Mouse (Mus musculus) forebrain, embryonic 12.5 days (tissue): ENCODE measurements around the gene Naaa. TPM values are rescaled to one million over a fixed set of nuclear protein-coding genes. Genes with fewer than 3 reads are reported as not detected.

Experiments used
- ATAC-seq: fragments of 200-750 bp; cut with Nextera tagmentation; 2 replicates; pipeline ENCODE4 v1.8.0; 2017; ENCODE audit warnings: moderate TSS enrichment; ENCODE audit not compliant: low FRiP score
- H3K27ac ChIP-seq: fragments of 300-500 bp; sonication (generic); 2 replicates; pipeline ENCODE4 v1.5.1; 2016; ENCODE audit warnings: mild to moderate bottlenecking
- H3K27me3 ChIP-seq: fragments of 300-500 bp; sonication (generic); 2 replicates; pipeline ENCODE4 v1.6.1; 2016; ENCODE audit warnings: mild to moderate bottlenecking
- H3K36me3 ChIP-seq: fragments of 300-500 bp; sonication (generic); replicated peaks from 2 replicates; pipeline ENCODE4 v1.6.1; 2016; ENCODE audit warnings: mild to moderate bottlenecking
- H3K4me1 ChIP-seq: fragments of 300-500 bp; sonication (generic); 2 replicates; pipeline ENCODE4 v1.6.1; 2016
- H3K4me2 ChIP-seq: fragments of 300-500 bp; sonication (generic); 2 replicates; pipeline ENCODE4 v1.6.1; 2016; ENCODE audit warnings: mild to moderate bottlenecking, moderate library complexity
- H3K4me3 ChIP-seq: fragments of 300-500 bp; sonication (generic); replicated peaks from 2 replicates; pipeline ENCODE4 v1.5.1; 2016; ENCODE audit warnings: mild to moderate bottlenecking
- H3K9ac ChIP-seq: fragments of 300-500 bp; sonication (generic); 2 replicates; pipeline ENCODE4 v1.6.1; 2016; ENCODE audit warnings: mild to moderate bottlenecking
- H3K9me3 ChIP-seq: fragments of 300-500 bp; sonication (generic); 2 replicates; pipeline ENCODE4 v1.6.1; 2016
- WGBS: fragments of 180-500 bp; shearing (Covaris S2); methylation state at CpG from one replicate; pipeline ENCODE4 v1.1.7; 2016; 5-methylcytosine and 5-hydroxymethylcytosine counted together
- polyA plus RNA-seq: library from polyadenylated mRNA; unstranded; fragments of >200 nt; fragmentation: Nextera tagmentation; extraction: Ambion mirVana; gene quantifications from 2 replicates; pipeline ENCODE4 v1.2.1, GENCODE M21; 2016

Naaa gene
- polyA plus RNA-seq, 1 experiment from 2014 or later, result 4.1 TPM

GRCm38 (mm10) chr5:92228776-92229175 is 49.2 kb downstream of the Naaa start:
- Histone ChIP-seq H3K9ac (no peak overlapping the region), H3K4me1 (no peaks in the 10 kb centered on the region), H3K36me3 (no peaks in the 10 kb centered on the region), H3K27me3 (no peaks in the 10 kb centered on the region), H3K4me2 (no peak overlapping the region), H3K27ac (no peak overlapping the region), H3K9me3 (no peaks in the 10 kb centered on the region), H3K4me3 (no peak overlapping the region)
- ATAC-seq, result no peak
- 22% methylated on average over 10 of the region's 10 CpGs for WGBS

- H3K4me2 ChIP-seq, result no peak overlapping the region
- H3K27ac ChIP-seq, result no peak overlapping the region
- no peaks in the 10 kb centered on the region for H3K9me3 ChIP-seq
- 92% methylated on average over 7 of the region's 7 CpGs for WGBS
- H3K9ac ChIP-seq, result no peak overlapping the region
- no peaks in the 10 kb centered on the region for H3K36me3 ChIP-seq
- no peak overlapping the region for H3K4me3 ChIP-seq
- no peaks in the 10 kb centered on the region for H3K27me3 ChIP-seq
- no peak for ATAC-seq
- H3K4me1 ChIP-seq, result no peaks in the 10 kb centered on the region
Measured at GRCm38 (mm10) chr5:92227782-92228181, 50.2 kb downstream of the Naaa start.

DNA sequence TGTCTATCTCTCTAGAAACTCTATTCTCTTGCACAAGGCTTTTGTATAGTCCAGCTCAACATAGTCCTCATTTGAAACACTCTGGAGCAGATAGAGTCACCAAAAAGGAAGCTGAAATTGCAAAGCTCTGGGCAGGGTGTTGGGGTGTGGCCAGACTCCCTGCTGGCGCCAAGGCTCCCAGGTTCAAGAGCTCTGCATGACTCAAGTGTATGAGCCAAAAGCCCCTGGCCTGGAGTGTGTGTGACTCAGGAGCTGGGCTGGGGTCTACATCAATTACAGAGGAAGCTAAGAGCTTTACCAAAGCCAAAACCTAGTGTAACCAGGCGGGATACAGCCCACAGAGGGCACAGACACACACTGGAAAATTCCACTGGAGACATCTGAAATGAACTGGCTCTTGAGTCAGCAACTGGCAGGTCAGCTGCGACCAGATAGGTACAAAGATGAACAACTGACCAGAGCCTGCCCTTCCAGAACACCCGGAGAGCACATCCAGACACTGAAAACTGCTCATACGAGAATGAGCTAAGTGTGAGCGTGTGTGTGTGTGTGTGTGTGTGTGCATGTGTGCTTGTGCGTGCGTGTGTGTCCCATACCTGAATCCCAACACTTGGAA is 57.6 kb downstream of the Naaa start:
- Histone ChIP-seq H3K9ac (no peak overlapping the region), H3K4me1 (peaks cover 12% of the 10 kb centered on the region), H3K36me3 (no peaks in the 10 kb centered on the region), H3K4me3 (no peak overlapping the region), H3K27me3 (no peaks in the 10 kb centered on the region), H3K27ac (no peak overlapping the region), H3K9me3 (no peaks in the 10 kb centered on the region), H3K4me2 (no peak overlapping the region)
- 90% methylated on average over 8 of the region's 8 CpGs for WGBS
- ATAC-seq, result no peak

- no peak overlapping the region for H3K4me3 ChIP-seq
- no peak overlapping the region for H3K9ac ChIP-seq
- no peaks in the 10 kb centered on the region for H3K27me3 ChIP-seq
- no peak overlapping the region for H3K4me2 ChIP-seq
- H3K36me3 ChIP-seq, result no peaks in the 10 kb centered on the region
- 65% methylated on average over 6 of the region's 6 CpGs for WGBS
- H3K4me1 ChIP-seq, result peaks cover 12% of the 10 kb centered on the region
- no peaks in the 10 kb centered on the region for H3K9me3 ChIP-seq
- ATAC-seq, result 0 out of 2 replicates have a peak, but pooled peaks have one; percentile 17
- no peak overlapping the region for H3K27ac ChIP-seq
Measured at GRCm38 (mm10) chr5:92219826-92220225, 58.1 kb downstream of the Naaa start.

DNA sequence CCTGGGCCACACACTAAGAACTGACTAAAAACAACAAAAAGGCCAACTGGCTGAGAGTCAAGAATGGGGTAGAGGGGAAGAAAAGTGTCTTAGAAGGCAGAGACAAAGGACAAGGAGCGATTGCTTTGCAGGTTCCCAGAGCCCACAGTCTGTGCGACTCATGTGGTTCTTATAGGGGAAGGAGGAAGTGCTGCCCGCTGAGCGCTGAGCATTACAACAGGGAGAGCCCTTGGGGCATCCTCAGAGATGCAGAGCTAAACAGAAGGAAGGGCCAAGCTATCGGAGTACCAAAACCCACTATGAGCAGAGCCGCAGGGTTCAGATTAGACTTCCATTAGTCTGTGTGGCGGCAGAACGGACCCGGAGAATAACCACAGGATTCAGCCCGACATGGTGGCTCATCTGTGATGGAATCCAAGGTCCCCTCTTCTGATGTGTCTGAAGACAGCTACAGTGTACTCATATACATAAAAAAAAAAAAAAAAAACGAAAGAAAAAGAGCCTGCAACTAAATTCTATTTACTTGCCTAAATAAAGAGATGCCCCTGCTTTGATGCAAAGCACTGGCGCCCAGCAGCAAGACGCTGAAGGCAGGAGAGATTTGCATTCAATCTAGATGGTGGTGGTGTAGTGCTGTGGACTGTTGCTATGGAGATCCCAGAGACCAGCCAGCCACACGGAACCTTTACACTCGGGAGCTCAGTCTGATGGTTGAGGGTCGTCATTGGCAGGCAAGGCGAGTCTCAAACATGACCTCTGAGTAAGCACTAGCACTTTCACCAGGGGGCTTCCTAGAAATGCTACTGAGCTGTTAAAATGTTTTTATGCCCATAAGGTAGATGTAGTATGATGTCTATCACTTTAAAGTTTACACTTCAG is 58.8 kb downstream of the Naaa start:
- H3K36me3 ChIP-seq, result no peaks in the 10 kb centered on the region
- H3K4me1 ChIP-seq, result peaks cover 12% of the 10 kb centered on the region
- ATAC-seq, result peak; percentile 67; the same call in 1 of the 2 replicates
- peak overlapping the region; percentile 37; the same call in 1 of the 2 replicates for H3K27ac ChIP-seq
- no peaks in the 10 kb centered on the region for H3K9me3 ChIP-seq
- H3K4me3 ChIP-seq, result no peak overlapping the region
- H3K27me3 ChIP-seq, result no peaks in the 10 kb centered on the region
- 40% methylated on average over 17 of the region's 17 CpGs for WGBS
- H3K4me2 ChIP-seq, result 0 out of 2 replicates have a peak overlapping the region, but pooled peaks have one; percentile 13
- no peak overlapping the region for H3K9ac ChIP-seq

DNA sequence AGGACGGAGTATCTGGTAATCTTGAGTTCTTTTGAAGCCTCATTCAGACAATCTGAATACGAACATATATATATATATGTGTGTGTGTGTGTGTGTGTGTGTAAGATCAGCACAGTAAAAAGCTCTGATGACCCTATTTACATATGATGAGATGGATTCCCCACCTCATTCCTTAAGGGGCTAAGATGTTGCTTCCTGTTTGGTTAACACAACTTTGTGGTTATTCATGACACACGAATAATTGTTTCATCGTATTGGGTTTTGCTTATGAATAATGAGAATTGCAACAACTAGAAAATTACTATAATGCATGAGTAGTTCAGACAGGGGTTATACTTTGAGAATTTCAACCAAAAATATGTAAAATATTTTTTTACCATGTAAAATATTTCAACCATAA is 62.7 kb downstream of the Naaa start, which contains the start of gene U90926:
U90926 (minus strand) TSS at position 101 of the 400 bp plus-strand sequence.
- no peak within 1 kb of the TSS for H3K4me2 ChIP-seq
- H3K9me3 ChIP-seq, result no peaks in the 10 kb centered on the region
- H3K36me3 ChIP-seq, result no peaks in the 10 kb centered on the region
- WGBS, result 97% methylated on average over 4 of the region's 4 CpGs
- no peak within 1 kb of the TSS for H3K4me3 ChIP-seq
- H3K27me3 ChIP-seq, result no peaks in the 10 kb centered on the region
- no peak within 1 kb of the TSS for H3K27ac ChIP-seq
- H3K4me1 ChIP-seq, result peaks cover 12% of the 10 kb centered on the region
- H3K9ac ChIP-seq, result no peak within 1 kb of the TSS
- ATAC-seq, result no peak

DNA sequence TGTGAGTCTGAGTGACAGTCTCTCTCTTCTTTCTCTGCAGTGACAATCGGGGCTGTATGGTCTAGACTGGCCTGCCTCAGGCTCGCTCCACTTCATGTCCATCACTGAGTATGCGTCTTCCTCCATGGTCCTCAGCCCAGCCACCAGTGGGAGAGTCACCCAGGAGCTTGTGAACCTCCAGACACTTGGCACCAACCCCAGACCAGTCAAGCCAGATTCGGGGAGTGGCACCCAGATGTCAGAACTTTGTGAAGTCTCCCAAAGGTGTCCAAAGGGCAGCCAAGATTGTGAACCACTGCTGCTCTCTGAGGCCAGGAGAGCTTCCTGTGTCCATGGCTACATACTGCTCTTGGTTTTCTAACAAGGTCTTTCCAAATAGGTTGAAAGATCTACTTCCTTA is 65.7 kb downstream of the Naaa start:
- no peaks in the 10 kb centered on the region for H3K4me1 ChIP-seq
- ATAC-seq, result no peak

DNA sequence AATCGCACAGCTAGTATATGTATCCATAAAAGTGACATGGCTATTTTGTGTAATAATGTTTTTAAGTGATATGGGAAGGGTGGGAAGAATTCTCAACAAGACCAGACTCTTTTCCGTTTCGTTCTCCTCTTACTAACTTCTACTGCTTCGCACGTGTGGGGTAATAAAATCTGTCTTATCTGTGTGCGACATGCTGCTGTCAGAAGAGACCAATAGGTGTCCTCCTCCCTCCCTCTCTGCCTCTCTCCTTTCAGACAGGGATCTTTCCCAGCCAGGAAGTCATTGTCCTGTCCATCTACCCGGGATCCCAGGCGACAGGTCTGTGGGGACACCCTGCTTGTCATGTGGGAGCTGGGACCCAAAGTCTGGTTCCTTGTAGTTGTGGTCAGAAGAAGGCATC is 67.8 kb downstream of the Naaa start:
- Histone ChIP-seq H3K9ac (no peak overlapping the region), H3K27ac (no peak overlapping the region), H3K36me3 (peaks cover 10% of the 10 kb centered on the region; the same call in 1 of the 2 replicates), H3K4me2 (no peak overlapping the region), H3K9me3 (no peaks in the 10 kb centered on the region), H3K4me3 (no peak overlapping the region), H3K4me1 (no peaks in the 10 kb centered on the region), H3K27me3 (no peaks in the 10 kb centered on the region)
- WGBS, result 85% methylated on average over 8 of the region's 8 CpGs
- no peak for ATAC-seq

More for the DNA sequence above, 65.7 kb downstream of the Naaa start:
- no peaks in the 10 kb centered on the region for H3K36me3 ChIP-seq
- 84% methylated on average over 4 of the region's 4 CpGs for WGBS
- no peaks in the 10 kb centered on the region for H3K9me3 ChIP-seq
- H3K4me3 ChIP-seq, result no peak overlapping the region
- H3K9ac ChIP-seq, result no peak overlapping the region
- H3K27me3 ChIP-seq, result no peaks in the 10 kb centered on the region
- no peak overlapping the region for H3K4me2 ChIP-seq
- H3K27ac ChIP-seq, result no peak overlapping the region

Other genes starting within 250 kb of the Naaa start
- 0.77 and 0.88 TPM in 2 replicates for gene Cdkl2, start 234.3 kb downstream of the Naaa start, polyA plus RNA-seq
- 305 and 322 TPM in 2 replicates for gene G3bp2, start 194.5 kb downstream of the Naaa start, polyA plus RNA-seq
- gene Uso1, start 140.2 kb downstream of the Naaa start, polyA plus RNA-seq, result 48.1 and 51.2 TPM in 2 replicates
- gene U90926, start 62.8 kb downstream of the Naaa start, polyA plus RNA-seq, result not detected in 2 replicates
- gene Ppef2, start 21.9 kb downstream of the Naaa start, polyA plus RNA-seq, result 0.14 and 0.34 TPM in 2 replicates
- gene Sdad1, start 32.3 kb upstream of the Naaa start, polyA plus RNA-seq, result 41.8 and 42.0 TPM in 2 replicates
- gene Cxcl9, start 49.9 kb upstream of the Naaa start, polyA plus RNA-seq, result not detected in 2 replicates
- 0.79 and 0.83 TPM in 2 replicates for gene Art3, start 53.7 kb upstream of the Naaa start, polyA plus RNA-seq
- gene Cxcl10, start 70.7 kb upstream of the Naaa start, polyA plus RNA-seq, result 0.29 TPM in 1 of 2 replicates, not detected in the other
- 57.3 and 58.4 TPM in 2 replicates for gene Nup54, start 157.0 kb upstream of the Naaa start, polyA plus RNA-seq
- gene Scarb2, start 228.7 kb upstream of the Naaa start, polyA plus RNA-seq, result 16.6 and 17.9 TPM in 2 replicates